Mouse (Mus musculus) adrenal gland, postnatal 36 days (tissue): Measurements from ENCODE around the gene 4930415L06Rik. TPM values are rescaled to one million over a fixed set of nuclear protein-coding genes. Genes with fewer than 3 reads are reported as not detected.

ENCODE experiments used
- DNase-seq, 2 experiments: peaks; one replicate each; pipeline ENCODE4 v3.0.0; 2021; ENCODE audit warnings: mixed read lengths in 1 of 2
- long read RNA-seq, 2 experiments: library from polyadenylated mRNA; stranded (forward); transcript quantifications; one replicate each; pipeline ENCODE4 v2.0.0; 2021; ENCODE audit warnings: borderline sequencing depth in 2 of 2
- total RNA-seq, 2 experiments: library from RNA; stranded (reverse); gene quantifications; 2 replicates each; pipeline ENCODE4 v1.2.3; 2021

Gene 4930415L06Rik
- not detected for total RNA-seq
- long read RNA-seq, experiment 1, result 0 reads
- long read RNA-seq, experiment 2, result 0 reads

- DNase-seq, result no peak
Observed at GRCm38 (mm10) chrX:89932752-89933151, at the start of gene 4930415L06Rik. TSS of gene 4930415L06Rik (minus strand) at chrX:89932852.

GRCm38 (mm10) chrX:89978621-89979020 lies 46.0 kb upstream of the 4930415L06Rik start:
- DNase-seq, result no peak

- DNase-seq, result no peak
Observed at GRCm38 (mm10) chrX:89904871-89905270, 27.8 kb downstream of the 4930415L06Rik start.

Other genes with a start within 250 kb of the 4930415L06Rik start
- gene 4932429P05Rik, start 180.6 kb downstream of the 4930415L06Rik start, total RNA-seq, result not detected